Mouse (Mus musculus): ENCODE data around the gene Lypd5. TPM values are rescaled to one million over a fixed set of nuclear protein-coding genes. Genes with fewer than 3 reads are reported as not detected.

Gene Lypd5
- 0.45 TPM for polyA plus RNA-seq (2017; shearing (Covaris generic))

GRCm38 (mm10) chr7:24348896-24349295 is at the start of gene Lypd5:
TSS of gene Lypd5 (plus strand) at chr7:24349196.

GRCm38 (mm10) chr7:24300771-24301282 is 48.2 kb upstream of the Lypd5 start, which contains the start of gene Zfp61:
TSS of gene Zfp61 (minus strand) at chr7:24301232.

GRCm38 (mm10) chr7:24316567-24317092 is 32.4 kb upstream of the Lypd5 start, which contains the start of gene Zfp94:
TSS of gene Zfp94 (minus strand) at chr7:24316666.

GRCm38 (mm10) chr7:24333304-24333986 is 15.6 kb upstream of the Lypd5 start, which contains the start of gene Tescl:
TSS of gene Tescl (minus strand) at chr7:24333936.

GRCm38 (mm10) chr7:24369731-24370541 is 20.9 kb downstream of the Lypd5 start, which contains the start of gene Kcnn4:
TSS of gene Kcnn4 (plus strand) at chr7:24370263.

GRCm38 (mm10) chr7:24399256-24400081 is 50.5 kb downstream of the Lypd5 start, which contains the start of gene Smg9:
TSS of gene Smg9 (plus strand) at chr7:24399619.

Other genes starting within 250 kb of the Lypd5 start
- 1.8 TPM for gene Zfp112, start 236.9 kb upstream of the Lypd5 start, polyA plus RNA-seq (2017; shearing (Covaris generic))
- 4.5 TPM for gene Zfp235, start 215.0 kb upstream of the Lypd5 start, polyA plus RNA-seq (2017; shearing (Covaris generic))
- 0.34 TPM for gene Zfp114, start 174.1 kb upstream of the Lypd5 start, polyA plus RNA-seq (2017; shearing (Covaris generic))
- gene Zfp111, start 137.8 kb upstream of the Lypd5 start, polyA plus RNA-seq (2017; shearing (Covaris generic)), result 0.29 TPM
- gene Zfp109, start 111.6 kb upstream of the Lypd5 start, polyA plus RNA-seq (2017; shearing (Covaris generic)), result 2.5 TPM
- gene Zfp108, start 94.4 kb upstream of the Lypd5 start, polyA plus RNA-seq (2017; shearing (Covaris generic)), result 0.20 TPM
- gene Zfp93, start 78.8 kb upstream of the Lypd5 start, polyA plus RNA-seq (2017; shearing (Covaris generic)), result 0.72 TPM
- gene Zfp61, start 48.0 kb upstream of the Lypd5 start, polyA plus RNA-seq (2017; shearing (Covaris generic)), result 11.7 TPM
- gene Zfp94, start 32.5 kb upstream of the Lypd5 start, polyA plus RNA-seq (2017; shearing (Covaris generic)), result 3.8 TPM
- not detected for gene Tescl, start 15.3 kb upstream of the Lypd5 start, polyA plus RNA-seq (2017; shearing (Covaris generic))
- 156 TPM for gene Kcnn4, start 21.1 kb downstream of the Lypd5 start, polyA plus RNA-seq (2017; shearing (Covaris generic))
- 49.0 TPM for gene Smg9, start 50.4 kb downstream of the Lypd5 start, polyA plus RNA-seq (2017; shearing (Covaris generic))
- gene Irgc1, start 103.1 kb downstream of the Lypd5 start, polyA plus RNA-seq (2017; shearing (Covaris generic)), result not detected
- gene Plaur, start 113.3 kb downstream of the Lypd5 start, polyA plus RNA-seq (2017; shearing (Covaris generic)), result 1.8 TPM
- gene Cadm4, start 132.8 kb downstream of the Lypd5 start, polyA plus RNA-seq (2017; shearing (Covaris generic)), result not detected
- 1.3 TPM for gene Zfp428, start 157.8 kb downstream of the Lypd5 start, polyA plus RNA-seq (2017; shearing (Covaris generic))
- not detected for gene AC161166.1, start 163.3 kb downstream of the Lypd5 start, polyA plus RNA-seq (2017; shearing (Covaris generic))
- gene Irgq, start 181.5 kb downstream of the Lypd5 start, polyA plus RNA-seq (2017; shearing (Covaris generic)), result 2.7 TPM
- gene Pinlyp, start 196.9 kb downstream of the Lypd5 start, polyA plus RNA-seq (2017; shearing (Covaris generic)), result not detected
- gene Xrcc1, start 197.1 kb downstream of the Lypd5 start, polyA plus RNA-seq (2017; shearing (Covaris generic)), result 47.0 TPM
- gene Ethe1, start 238.3 kb downstream of the Lypd5 start, polyA plus RNA-seq (2017; shearing (Covaris generic)), result 13.6 TPM
- not detected for gene Zfp575, start 238.4 kb downstream of the Lypd5 start, polyA plus RNA-seq (2017; shearing (Covaris generic))